Mouse (Mus musculus): ENCODE measurements around the gene Gm15319.
A peak's percentile ranks its signal among the peaks of the same experiment; 100 is the strongest.
"Not testable (repeated sequence)": the region's sequence is repeated elsewhere in the genome, so short reads cannot be mapped to it uniquely, and the experiment has no call there.

Gm15319 gene

DNA sequence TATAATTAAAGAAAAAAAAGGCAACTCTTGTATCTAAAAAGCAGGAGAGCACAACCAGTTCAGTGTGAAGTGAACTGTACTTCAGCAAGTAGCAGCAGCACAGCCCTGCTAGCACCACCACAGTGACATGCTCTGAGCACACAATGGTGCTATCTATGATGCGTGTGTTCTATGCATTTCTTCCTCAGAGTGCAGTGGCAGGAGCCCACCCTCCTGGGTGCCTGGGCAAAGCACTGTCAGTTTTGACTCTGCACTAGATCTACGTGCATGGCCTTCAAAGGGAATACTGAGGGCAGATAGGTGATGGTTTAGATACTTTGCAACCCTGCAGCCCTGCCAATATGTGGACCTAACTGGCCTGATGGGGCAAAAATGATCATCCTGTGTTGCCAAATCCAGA, at the start of gene Gm15319:
Gm15319 (minus strand) TSS at position 101 of the 400 bp plus-strand sequence.
- not testable (repeated sequence) for DNase-seq (ENCODE audit: low spot score)

DNA sequence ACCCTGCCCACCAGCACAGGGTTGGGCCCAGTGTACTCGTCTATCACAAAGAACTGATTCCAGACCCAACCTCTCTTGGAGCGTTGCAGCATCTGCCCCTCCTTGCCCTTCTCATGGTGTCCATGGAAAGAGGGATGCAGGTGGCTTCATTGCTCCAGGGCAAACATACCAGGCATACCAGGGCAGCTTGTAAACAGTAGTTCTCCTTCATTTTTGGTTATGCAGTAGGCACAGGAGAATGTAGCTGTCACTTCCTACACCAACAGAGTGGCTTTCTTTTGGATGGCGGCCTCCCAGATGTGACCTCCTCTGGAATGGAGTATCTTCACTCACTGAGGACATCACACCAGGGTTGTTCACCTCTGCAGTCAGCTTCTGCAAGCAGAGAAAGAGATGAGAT, 47.3 kb upstream of the Gm15319 start:
- DNase-seq (ENCODE audit: low spot score), result not testable (repeated sequence)

DNA sequence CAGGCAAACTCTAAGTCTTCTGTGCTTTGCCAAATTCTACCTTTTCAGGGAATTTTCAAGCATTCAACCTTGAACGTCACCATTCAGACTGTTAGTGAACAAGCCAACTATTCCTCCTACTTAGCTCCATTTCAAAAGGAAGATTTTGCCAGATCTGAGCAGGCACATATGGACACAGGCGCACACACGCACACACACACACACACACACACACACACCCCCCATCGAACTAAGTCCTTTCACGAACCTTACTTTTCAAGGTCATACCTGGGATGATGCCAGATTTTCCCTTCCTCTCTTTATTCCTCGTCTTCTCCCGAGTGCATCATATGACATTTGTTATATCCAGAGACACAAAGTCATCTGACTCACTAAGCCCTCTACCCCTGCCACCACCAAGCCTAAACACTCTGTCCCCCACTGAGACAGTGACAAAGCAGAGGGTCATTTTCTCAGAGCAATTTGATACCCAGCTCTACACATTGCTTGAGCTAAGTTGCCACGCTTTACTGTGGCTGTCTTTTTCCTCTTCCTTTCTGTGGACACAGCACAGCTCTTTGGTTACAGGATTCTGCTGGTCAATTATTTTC, 45.5 kb upstream of the Gm15319 start:
- DNase-seq (ENCODE audit: low spot score), result peak; percentile 66

DNA sequence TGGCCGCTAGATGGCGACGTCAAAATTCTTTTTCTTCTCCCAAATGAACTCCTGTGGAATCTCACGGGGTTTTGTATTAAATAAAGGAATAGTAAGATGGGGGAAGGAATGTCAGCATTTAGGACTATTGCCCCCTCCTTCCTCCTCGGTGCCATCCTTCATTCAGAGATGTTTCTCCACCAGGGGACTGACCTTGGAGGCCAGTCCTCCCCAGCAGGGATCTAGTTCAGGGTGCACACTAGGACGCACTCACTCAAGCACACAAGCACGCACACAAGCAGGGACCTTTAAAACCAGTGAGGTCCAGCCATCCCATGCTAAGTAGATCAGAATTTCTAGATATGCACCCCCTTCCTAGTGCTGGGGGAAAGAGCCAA, 26.3 kb upstream of the Gm15319 start:
- DNase-seq (ENCODE audit: low spot score), result peak; percentile 38

DNA sequence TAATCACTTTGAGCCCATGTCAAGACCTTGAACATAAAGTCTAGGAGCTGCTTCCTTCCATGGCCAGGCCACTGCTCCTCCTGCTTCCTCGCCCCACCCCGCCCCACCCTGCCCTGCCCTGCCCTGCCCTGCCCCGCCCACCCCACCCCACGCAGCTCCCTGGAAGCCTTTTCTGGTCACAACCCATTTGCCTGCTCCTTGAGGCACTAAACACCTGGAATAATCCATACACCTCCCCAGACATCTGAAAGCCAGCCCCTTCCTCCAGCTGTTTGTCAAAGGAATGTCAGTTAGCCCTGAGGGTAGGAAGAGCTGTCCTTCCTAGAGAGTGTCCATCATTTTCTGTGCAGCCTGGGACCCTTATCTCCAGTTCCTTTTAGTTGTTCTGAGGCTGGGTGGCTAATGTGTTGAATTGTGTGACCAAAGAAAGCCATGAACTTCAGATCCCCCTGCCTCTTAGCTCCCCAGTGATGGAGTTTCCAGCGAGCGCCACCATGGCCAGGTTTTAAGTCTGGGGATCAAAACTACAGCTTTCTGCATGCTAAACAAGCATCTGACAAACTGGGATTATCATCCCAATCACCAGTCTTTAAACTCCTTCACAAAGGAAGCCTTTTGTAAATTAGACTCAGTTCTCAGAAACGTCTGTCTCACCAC, 25.8 kb upstream of the Gm15319 start:
- peak; percentile 69 for DNase-seq (ENCODE audit: low spot score)

DNA sequence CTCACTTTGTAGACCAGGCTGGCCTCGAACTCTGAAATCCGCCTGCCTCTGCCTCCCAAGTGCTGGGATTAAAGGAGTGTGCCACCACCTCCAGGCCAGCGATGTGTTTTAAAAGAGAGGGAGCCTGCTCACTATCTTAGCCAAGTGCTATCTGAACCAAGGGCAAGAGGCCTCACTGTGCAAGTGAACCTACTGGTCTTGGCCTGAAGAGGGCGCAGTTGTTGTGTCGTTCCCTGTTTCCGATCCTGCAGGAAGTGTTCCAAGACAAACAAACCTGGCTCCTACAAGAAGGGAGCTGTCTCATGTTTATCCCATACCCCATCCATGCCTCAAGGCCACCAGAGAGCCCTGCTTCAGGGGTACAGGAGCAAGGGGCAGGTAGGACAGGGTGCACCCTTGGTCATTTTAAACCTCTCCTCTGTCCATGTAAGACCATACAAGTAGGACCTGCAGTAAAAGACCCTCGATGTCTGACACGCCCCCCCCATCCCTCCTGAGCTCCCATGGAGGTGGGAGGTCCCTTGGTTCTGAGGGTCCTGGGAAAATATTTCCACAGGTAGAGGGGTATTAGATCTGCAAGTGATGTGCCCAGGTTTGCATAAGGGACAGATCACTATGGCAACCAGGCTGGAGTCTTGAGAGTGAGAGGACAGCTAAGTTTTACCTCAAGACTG, 24.2 kb upstream of the Gm15319 start:
- DNase-seq (ENCODE audit: low spot score), result peak; percentile 79

DNA sequence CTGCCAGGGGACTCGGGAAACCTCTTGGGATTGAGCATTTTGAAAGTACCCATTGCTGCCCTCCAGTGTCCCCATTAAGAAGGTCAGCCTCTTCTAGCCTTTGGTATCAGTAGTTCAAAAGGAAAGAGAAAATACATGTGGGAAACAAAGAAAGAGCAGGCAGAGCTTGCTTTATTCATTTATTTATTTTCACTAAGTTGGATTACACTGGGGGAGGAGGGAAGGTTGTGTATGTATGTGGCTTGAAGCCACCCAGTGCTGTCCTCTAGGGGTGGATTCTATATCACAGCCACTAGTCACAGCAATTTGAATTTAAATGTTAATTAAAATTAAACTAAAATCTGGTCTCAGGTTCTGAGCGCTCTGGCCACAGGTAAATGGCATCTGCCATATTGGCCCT, 22.0 kb upstream of the Gm15319 start:
- DNase-seq (ENCODE audit: low spot score), result not testable (repeated sequence)

DNA sequence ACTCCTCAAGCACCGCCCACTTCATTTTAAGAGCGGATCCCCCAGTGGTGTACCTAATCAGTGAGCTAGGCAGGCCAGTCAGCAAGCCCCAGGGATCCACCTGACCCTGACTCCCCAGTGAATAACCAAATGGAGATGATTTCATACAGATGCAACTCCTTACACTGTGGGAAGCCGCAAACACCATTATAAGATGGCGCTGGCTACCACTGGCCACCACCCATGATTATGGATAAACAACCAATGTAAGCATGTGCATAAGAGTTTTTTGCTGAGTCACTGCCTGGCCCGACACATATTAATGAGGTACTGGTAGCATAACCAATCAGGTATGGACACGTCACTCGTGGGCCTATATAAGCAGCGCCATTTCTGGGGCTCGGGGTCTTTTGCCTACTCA, 21.1 kb upstream of the Gm15319 start:
- peak; percentile 42 for DNase-seq (ENCODE audit: low spot score)

DNA sequence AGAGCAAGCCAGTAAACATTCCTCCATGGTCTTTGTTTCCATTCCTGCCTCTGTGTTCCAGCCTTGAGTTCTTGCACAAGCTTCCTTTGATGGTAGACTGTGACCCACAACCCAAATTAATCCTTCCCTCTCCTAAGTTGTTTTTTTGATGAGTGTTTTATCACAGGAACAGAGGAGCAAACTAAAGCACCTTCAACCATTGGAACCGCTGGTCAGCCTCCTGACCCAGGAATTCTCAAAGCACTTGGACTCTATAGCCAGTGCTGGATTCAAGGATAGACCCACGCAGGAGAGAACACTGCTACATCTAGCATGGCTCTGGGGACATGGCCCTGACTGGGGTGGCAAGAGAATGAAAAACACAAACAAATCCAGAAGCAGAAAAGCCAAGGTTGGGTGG, 19.1 kb upstream of the Gm15319 start:
- DNase-seq (ENCODE audit: low spot score), result not testable (repeated sequence)

DNA sequence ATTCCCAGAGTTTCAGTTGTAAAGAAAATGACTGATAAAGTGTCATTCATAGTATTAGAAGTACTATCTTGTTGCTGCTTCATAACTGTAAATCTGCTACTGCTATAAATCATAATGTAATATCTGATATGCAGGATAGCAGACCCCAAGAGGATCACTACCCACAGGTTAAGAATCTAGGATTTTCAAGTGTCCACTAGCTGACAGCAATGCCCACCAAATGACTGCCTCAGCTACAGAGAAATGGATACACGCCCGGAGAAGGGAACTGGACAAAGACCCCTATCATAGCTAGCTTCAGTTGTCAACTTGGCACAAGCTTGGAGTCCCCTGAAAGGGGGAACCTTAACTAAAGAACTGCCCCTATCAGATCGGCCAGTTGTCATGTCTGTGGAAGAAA, 18.6 kb upstream of the Gm15319 start:
- DNase-seq (ENCODE audit: low spot score), result not testable (repeated sequence)

DNA sequence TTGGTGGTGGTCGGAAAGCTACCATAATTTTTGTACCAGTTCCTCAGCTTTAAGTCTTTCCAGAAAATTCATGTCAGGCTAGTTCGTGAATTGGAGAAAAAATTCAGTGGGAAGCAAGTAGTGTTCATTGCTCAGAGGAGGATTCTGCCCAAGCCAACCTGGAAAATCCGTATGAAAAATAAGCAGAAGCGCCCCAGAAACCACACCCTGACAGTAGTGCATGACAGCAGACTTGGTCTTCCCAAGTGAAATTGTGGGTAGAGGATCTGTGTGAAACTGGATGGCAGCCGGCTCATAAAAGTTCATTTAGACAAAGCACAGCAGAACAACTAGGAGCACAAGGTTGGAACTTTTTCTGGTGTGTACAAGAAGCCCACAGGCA, 18.2 kb upstream of the Gm15319 start:
- not testable (repeated sequence) for DNase-seq (ENCODE audit: low spot score)

DNA sequence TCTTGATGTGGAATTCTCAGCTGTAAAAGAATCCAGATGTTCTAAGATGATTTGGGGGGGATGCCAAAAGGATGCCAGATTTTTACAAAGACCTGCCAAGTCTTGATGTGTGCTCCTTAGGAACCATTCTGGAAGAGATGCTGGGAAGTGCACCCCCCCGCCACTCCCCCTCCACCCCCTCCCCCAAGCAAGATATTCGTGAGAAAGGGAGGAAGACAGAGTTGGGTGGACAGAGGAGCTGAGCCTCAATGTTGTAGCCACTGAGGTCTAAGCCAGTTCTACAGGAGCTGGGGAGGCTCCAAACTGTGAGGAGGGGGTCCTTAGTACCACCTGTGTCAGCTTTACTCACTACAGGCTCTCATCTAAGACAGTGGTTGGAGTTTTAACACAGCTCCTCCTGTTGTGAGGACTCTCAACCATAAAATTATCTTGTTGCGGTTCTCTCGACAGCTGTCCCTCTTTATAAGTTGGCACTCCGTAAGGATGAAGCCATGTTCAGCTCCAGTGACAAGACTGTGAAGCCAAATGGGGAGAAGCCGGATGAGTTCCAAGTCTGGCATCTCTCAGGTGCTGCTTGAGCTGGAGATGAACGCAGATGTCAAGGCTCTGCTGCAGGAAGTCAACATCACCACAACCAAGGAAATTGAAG, 17.7 kb upstream of the Gm15319 start:
- DNase-seq (ENCODE audit: low spot score), result peak; percentile 52

DNA sequence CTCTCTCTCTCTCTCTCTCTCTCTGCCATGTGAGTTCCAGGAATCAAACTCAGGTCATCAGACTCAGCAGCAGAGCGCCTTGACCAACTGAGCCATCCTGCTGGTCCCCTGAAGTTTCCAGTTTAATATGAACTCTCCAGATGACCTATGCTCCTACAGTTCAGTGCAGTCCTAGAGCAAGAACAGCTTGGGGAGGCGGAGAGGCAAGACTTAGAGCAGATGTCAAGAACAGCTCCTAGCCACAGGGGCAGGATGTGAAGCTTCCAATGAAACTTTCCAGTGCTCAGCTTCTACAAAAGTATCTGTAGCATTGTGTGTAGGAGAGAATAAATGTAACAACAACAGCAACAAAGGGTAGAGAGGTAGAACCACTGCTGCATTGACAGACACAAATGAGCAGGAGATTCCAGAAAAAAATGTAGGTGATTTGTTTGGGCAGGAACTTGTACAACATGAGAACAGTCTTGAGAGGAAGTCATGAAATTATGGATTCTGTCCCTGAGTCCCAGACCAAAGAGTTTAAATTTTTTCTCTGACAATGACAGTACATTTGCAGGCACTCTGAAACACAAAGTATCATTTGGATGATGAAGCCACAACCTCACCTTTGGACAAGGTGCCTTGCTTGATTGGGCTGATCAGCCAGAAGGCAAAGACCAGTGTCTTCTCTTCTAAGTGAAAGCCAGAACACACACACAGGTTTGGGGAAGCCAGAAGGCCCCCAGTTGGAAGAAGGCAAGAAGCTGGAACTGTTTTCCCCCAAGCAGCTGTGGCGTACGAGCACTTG, 16.8 kb upstream of the Gm15319 start:
- peak; percentile 38 for DNase-seq (ENCODE audit: low spot score)

DNA sequence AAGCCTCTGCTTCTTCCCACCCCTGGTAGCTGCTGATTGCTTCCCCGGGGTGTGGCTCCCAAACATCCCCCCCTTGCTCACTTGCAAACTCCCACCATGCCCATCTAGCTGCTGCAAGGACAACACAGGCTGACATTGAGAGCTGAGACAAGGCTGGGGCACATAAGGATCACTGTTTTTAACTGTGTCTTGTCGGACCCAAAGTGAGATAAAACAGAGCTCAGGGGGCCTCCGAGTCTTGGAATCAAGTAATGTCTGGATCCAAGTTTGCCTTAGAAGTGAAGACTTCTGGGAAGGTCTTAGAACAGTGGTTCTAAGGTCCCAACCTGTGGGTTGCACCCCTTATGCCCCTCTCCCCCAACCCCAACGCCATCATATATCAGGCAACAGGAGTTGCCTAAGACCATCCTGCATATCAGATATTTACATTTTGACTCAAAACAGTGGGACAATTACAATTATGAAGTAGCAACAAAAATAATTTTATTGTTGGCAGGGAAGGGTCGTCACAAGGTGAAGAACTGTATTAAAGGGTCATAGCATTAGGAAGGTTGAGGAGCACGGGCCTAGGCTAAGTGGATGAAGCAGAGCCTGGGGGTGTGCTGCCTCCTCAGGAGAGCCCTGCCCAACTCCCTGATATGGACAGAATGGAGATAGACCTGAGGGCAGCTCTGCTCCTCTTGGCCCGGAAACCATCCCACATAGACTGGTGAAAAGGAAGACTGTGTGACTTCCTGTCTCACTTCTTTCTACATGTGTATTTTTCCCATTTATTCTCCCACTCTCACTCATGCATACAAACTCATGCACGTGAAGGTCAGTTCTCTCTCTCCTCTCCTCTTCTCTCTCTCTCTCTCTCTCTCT, 16.0 kb upstream of the Gm15319 start:
- peak; percentile 71 for DNase-seq (ENCODE audit: low spot score)

DNA sequence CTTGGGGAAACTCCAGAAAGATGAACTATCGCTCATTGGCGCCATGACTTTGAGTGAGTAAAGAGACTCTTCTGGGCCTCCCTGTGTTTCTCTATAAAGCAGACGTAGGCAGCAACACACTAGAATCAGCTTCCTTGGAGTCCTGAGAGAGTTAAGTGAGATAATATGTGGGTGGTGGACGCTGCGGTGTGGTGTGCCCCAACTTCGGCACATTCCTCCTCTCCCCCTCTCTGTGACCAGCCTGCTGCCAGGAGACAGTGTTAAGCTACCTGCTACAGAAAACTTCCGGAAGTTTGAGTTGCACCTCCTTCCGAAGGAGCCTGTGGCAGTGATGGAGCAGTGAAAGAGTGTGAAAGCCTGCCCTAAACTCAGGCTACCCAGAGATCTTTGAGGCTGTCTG, 15.3 kb upstream of the Gm15319 start:
- DNase-seq (ENCODE audit: low spot score), result peak; percentile 73

DNA sequence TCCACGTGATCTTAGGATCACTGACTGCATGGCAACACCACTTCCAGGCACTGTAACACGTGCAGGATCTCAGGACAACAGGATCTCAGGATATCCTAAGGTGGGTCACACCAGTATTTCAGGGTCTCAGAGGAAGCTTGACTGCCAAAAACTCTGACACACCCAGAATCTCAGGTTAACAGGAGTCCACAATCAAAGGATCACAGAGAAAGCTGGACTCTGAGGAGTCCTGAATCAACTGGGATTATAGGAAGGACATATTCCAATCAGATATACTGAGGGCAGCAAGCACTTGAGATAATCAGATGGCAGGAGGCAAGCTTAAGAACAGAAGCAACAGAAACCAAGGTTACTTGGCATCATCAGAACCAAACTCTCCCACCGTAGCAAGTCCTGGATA, 12.7 kb upstream of the Gm15319 start:
- not testable (repeated sequence) for DNase-seq (ENCODE audit: low spot score)

DNA sequence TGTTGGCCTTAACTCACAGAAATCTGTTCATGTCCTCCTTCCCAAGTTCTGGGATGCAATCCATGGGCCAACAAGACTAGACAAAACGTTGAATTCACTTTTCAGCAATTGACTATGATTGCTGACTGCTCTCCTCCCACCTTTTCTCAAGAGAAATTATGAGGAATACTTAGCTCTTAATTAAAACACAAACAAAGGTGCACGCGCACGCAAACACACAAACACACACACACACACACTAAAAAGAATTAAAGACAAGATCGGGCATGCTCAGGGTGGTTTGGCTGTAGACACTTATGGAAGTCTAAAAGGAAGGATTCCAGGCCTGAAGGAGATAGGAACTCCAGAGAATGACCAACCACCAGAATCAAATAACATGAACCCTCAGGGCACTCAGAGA, 6.6 kb downstream of the Gm15319 start:
- DNase-seq (ENCODE audit: low spot score), result peak; percentile 32

DNA sequence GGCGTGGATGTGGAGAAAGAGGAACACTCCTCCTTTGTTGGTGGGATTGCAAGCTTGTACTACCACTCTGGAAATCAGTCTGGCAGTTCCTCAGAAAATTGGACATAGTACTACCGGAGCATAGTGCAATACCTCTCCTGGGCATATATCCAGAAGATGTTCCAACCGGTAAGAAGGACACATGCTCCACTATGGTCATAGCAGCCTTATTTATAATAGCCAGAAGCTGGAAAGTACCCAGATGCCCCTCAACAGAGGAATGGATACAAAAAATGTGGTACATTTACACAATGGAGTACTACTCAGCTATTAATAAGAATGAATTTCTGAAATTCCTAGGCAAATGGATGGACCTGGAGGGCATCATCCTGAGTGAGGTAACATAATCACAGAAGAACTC, 9.4 kb downstream of the Gm15319 start:
- DNase-seq (ENCODE audit: low spot score), result not testable (repeated sequence)

DNA sequence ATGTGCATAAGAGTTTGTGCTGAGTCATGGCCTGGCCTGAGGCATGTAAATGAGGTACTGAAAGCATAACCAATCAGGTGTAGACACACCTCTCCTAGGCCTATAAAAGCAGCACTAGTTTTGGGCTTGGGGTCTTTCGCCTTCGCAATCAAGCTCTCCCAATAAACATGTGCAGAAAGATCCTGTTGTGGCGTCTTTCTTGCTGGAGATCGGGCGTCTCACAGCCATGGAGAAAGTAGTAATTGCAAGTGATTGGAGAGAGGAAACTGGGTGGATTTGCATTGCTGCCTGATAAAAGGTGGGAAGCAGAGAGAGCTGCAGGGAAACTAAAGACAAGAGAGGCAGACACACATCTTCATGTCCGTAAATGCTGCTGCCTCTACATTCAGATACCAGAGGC, 60.3 kb downstream of the Gm15319 start:
- not testable (repeated sequence) for DNase-seq (ENCODE audit: low spot score)

DNA sequence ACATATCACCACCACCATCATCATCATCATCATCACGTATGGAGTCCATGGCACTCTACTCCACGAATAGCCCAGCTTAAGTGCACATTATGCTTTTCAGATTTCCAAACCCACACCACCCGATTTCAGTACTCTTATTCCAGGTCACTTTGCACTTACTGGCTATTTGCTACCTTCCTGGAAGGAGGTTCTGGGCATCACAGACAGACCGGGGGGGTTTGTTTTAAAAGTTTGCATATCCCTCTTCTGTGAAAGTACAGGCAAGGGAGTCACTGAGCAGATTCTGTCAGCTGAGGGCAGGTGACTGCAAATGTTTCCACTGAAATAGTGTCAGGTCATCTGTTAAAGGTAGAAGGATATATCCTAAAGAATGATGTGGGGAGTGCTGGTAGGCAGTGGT, 63.0 kb downstream of the Gm15319 start:
- peak; percentile 37 for DNase-seq (ENCODE audit: low spot score)

DNA sequence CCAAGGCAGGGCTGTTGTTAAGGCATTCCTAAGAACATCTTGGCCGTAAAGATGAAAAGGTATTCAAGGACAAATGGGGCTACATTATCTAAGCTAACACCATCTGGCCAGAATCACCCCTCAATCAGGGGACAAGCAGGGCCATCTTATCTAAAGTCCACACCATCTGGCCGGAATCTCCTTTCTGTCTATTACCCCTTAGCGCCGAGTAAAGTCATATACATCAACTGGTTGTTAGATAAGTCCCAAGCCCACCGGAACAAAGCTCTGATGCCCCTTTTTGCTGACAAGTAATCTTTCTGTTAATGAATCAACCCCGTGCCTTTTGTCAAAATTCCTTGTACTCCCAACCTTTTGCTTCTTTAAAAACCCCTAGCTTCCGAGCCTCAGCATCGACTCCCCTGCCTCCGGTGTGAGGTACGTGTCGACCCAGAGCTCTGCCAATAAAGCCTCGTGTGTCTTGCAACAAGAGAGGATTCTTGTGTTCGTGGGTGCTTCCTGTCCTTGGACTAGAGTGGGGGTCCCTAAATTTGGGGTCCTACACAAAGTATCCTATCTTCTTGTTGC, 65.0 kb downstream of the Gm15319 start:
- DNase-seq (ENCODE audit: low spot score), result peak; percentile 58
